Mouse (Mus musculus) NIH3T3 (cell line): Measurements from ENCODE around the gene Hist1h2bg.
A peak's percentile ranks its signal among the peaks of the same experiment; 100 is the strongest.
"Not testable (repeated sequence)": the region's sequence is repeated elsewhere in the genome, so short reads cannot be mapped to it uniquely, and the experiment has no call there.

Source experiments
- DNase-seq: peaks from one replicate; pipeline ENCODE4 v3.0.0-alpha.2; 2012; ENCODE audit warnings: low read depth

Gene Hist1h2bg

DNA sequence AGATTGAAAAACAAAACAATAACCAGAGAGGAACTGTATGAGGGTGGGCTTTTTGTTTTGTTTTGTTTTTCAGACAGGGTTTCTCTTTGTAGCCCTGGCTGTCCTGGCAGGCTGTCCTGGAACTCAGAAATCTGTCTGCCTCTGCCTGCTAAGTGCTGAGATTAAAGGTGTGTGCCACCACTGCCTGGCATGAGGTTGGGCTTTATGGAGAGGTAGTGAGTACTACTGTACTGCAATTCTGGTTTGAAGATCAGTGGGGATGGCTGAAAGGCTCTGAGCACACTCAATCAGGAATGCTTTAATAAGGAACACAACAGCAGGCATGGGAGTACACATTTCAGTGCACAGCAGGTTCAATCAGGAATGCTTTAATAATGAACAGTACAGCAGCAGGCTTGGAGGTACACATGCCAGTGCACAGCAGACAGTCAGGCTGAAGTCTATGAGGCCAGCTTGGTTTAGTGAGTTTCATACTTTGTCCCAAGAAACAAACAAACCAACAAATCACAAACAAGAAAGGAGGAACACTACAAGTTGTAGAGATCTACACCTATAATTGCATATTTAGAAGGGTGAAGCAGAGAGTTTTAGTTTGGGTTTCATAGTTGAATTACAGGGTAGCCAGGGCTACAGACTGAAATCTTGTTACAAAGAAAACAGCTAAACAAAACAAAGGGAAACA is 12.3 kb downstream of the Hist1h2bg start:
- no peak for DNase-seq

DNA sequence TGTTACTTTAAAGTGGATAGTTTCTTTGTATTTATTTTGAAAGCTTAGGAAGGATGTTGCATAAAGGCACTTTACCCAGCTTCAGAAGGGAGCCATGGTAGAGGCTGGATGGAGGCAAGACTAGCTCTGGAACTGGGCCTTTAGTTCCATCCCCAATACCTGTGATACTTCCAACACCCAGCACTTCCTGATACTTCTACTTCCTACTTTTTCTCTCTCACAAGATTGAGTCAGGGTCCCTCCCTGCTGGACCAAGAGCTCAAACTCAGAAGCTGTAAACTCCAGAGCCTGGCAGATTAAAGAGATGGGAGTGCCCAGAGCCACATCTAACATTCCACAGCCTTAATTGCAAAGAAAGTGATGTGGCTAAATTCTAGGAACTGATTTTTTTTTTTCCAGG is 13.1 kb downstream of the Hist1h2bg start:
- peak; percentile 18 for DNase-seq

DNA sequence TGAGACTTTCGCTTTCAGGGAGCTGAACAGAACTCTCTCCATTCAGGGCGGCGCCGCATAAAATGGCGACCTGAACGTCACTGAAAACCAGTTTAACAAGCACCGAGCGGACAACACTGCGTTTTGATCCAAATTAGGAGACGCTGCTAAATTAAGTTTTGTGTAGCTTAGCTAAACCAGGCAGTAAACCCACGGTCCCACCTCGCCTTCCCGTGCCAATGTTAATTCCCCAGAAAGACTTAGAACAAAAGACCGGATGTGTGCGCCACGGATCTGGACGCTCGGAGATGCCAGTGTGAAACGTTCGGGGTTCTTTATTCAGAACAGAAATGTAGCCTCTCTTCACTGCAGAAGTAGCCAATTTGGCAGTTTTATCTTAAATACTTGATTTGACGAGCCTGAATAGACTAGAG is 13.8 kb downstream of the Hist1h2bg start:
- DNase-seq = peak; percentile 81

DNA sequence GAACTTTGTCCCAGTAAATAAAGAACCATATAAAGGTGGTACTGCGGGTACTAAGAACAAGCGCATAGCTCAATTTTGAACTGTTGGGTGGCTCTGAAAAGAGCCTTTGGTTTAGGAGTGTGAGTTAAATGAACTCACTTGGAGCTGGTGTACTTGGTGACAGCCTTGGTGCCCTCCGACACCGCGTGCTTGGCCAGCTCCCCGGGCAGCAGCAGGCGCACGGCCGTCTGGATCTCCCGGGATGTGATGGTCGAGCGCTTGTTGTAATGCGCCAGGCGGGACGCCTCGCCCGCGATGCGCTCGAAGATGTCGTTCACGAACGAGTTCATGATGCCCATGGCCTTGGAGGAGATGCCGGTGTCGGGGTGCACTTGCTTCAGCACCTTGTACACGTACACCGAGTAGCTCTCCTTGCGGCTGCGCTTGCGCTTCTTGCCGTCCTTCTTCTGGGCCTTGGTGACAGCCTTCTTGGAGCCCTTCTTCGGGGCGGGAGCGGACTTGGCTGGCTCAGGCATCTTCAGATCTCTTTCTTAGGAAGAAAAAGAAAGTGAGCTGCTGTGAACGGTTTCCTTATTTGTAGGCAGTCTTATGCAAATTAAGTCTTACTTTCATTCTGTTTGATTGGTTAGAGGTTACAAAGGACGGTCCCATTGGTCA is 14.4 kb downstream of the Hist1h2bg start:
- peak; percentile 85 for DNase-seq

DNA sequence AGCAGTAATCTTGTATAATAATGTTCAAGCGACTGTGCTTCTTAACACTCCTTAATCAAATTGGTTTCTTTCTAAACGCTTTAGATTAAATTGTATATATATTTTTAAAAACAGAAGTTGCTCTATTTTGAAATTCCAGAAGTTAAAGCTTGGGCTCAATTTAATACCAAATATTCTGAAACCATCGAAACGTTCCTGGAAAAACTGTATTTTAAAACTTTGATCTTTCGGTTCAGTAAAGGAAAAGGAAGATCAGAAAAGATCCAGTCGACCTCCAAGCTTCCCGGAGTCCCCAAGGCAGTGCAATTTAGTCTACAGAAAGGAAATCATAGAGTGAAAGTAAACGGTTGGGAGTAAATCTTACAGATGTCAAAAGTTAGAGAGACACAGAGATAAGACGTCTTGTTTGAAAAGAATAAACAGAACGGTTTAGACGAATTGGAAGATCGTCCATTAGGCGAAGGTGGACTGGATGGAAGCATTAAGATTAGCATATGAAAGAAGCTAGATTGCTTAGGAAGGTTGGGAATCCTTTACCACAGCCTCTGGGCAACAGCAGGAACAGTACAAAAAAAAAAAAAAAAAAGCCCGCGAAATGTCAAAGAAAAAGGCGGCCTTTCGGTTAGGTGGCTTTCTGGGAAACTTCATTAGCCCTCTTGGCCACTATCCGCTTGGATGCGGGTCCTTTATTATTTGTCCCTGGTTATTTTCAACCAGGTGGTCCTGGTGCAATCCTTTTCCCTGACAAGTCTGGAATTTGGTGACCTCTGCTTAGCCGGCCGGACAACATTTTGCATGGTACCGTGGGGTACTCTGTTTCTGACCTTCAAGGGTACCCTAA is 15.1 kb downstream of the Hist1h2bg start:
- DNase-seq = peak; percentile 16

DNA sequence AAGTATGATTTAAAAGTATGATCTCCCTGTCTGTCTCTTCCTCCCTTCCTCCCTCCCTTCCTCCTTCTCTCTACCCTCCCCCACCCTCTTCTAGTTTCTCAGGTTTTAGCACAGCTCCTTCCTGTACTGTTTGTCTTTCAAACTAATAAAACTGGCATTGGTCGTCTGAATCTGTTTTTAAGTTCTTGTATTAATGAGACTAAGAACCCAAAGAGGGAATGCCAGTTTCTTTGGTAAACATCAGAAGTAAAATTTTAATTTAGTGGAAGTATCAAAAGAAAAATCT is 15.7 kb downstream of the Hist1h2bg start:
- peak; percentile 17 for DNase-seq

DNA sequence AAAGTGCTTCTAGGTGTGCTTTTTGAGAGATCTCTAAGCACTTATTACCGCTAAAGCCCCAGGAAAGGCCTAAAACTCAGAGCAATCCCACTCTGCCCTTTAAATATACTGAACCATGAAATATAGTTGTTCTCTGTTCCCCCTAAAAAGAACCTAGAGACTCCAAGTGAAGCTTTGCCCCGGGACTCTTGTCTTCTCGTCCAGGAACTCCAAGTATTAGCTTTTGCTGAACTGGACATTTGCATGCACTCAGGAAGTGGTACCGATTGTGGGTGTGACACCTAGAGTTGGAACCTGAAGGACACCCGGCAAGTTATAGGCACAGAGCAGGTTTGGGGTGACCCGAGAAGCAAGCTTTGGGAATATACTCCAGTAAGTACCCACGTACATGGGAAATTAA is 20.0 kb downstream of the Hist1h2bg start:
- DNase-seq = no peak

DNA sequence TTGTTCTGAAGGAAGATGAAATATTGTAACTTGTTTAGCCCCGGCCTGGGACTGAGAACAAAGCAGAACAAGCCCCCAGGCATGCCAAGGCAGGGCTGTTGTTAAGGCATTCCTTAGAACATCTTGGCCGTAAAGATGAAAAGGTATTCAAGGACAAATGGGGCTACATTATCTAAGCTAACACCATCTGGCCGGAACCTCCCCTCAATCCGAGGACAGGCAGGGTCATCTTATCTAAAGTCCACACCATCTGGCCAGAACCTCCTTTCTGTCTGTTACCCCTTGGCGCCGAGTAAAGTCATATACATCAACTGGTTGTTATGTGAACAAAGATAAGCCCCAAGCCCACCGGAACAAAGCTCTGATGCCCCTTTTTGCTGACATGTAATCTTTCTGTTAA is 20.7 kb downstream of the Hist1h2bg start:
- DNase-seq = not testable (repeated sequence)

DNA sequence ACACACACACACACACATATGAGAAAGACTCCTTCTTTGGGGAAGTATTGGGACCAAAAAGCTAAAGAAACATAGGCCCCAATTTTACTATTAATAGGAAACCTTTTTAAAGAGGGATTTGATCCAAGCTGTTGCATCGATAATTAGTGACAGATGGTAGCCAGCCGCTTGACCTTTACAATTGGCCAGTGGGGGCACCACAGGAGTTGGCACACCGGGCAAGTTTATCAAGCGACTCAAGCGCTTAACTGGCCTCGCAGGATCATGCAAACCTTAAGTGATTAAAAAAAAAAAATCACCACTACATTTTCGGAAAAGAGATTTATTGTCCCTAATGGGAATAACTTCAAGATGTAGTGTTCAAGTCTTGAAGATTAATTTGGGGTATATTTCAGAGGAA is 21.4 kb downstream of the Hist1h2bg start:
- peak; percentile 43 for DNase-seq

DNA sequence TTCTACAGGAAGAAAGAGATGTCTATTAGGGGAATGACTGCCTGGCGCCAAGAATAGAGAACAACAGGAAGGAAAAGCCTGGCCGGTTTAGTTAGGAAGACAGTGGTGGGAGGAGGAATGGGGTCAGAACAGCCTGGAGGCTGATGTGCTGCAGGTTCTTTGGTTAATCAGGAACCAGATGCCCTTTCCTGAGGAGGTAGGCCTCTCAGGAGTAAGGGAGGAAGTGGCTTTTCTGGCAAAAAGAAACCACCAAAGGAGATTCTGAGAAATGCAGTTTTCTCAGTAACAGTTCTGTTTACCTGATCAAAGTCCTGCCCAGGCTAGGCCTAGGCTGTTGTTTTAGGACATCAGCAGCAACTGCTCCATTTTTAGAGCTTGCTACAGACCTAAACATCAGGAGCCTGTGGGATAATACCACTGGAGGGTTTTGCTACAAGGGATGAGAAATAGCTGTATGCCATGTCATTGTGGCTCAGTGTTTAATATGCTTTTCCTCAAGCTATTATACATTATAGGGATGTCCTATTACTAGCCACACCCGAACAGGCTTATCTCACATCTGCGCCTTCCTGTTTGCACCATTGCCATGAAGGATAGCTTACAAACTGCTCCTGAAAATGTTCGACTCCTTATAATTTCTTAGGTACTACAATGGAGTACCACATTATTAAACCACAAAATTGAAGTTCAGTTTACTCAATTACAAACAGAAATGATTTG is 22.0 kb downstream of the Hist1h2bg start:
- no peak for DNase-seq

DNA sequence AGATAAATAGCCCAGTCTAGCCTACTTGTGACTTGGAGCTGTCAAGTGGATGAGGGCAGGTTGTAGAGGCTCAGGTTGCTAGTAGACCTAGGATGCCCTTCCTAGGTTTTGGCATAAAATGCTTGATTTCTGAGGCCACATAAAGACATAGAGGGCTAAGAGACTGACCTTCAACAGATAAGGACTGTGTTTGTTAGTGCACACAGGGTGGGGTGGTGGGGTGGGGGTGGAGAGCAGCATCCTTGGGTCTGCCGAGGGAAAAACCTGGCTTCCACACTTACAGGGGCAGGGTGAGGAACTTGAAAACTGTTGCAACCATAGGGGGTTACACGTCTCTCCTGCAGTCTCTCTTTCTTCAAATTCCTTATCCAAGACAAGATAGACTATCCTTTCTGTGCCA is 24.0 kb downstream of the Hist1h2bg start:
- DNase-seq = no peak

DNA sequence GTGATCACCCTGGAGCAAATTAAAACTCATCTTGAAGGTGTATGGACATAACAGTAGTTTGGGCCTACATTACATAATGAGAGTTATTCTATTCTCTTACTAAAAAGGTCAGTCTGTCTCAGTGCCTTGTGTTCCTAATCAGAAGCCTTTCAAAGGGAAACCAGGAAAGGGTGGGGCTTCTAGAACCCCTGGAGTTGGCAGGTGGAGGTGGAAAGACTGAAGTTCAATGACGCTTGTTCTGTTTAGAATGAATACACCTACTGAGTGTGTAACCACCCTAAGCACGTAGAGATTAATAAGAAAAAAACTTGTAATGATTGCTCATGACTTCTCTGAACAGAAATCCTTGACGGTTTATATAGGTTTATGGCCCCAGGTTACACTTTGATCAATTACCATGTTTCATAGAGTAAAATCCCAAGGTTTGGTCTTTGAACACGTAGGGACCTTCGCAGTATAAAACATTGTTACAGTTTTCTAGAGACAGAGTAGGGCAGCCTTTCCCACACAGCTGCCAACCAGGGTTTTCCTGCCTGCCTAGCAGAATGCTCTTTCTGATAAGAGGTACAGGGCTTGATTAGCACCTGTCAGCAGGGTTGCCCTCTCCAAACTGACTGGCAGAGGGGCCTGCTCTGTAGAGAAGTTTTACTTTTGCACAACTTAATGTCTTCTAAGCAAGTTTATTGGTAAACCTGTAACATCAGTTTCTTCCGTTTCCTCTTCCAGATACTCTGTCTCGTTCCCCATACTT is 24.6 kb downstream of the Hist1h2bg start:
- no peak for DNase-seq

DNA sequence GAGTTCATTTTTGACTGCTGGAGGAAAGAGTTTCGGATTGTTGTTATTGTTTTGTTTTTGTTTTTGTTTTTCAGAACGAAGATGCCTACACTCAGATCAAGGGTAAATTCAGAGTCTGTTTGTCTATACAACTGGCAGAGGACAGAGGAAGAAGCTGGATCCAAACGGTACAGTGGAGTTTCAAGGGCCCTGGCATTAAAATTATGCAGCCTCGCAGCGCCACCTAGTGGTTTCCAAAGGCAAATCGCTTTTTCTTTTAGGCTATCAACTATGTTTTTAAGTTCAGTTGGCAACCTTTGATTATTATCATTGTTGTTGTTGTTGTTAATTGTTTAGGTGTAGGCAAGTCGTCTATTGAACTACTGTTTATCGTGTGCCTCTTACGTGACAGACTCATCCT is 26.8 kb downstream of the Hist1h2bg start:
- DNase-seq = peak; percentile 86

DNA sequence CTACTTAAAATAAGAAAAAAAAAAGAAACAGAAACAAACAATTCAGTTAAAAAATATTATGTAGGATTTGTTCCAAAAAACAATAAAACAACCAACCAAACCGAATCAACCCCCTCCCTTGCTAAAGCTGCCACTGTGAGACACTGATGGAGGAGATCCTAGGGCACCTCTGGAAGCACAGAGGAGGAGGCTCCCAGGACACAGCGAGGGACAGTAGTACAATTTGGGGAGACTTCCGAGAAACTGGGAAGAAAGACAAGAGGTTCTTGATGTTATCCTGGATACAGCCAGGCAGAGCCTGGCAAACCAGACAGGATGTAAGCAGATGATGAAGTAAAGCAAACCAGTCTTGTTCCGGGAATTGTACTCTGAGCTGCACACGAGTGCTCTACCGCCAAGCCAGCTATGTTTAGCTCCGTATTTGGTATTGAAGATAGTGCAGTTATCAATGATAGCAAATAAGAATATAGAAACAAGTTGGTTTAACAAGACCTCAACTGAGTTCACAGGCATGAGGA is 32.0 kb downstream of the Hist1h2bg start:
- DNase-seq = no peak

DNA sequence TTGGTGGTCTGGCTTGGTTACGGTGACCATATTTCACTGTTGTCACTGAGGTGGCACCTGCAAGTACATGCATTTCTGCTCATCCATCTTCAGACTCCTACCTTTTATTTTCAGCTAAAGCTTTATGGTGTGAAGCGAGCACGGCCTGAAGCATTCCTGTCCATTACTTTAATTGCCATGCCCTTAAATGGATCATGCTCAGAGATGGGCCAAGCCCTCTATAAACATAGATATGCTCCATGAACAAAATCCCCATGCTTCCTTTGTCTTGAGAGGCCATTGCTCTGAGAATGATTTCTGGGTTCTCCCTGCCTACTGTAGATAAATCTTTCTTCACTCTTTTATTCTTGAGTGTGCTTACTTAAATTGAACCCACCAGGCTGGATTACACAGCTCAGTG is 33.3 kb downstream of the Hist1h2bg start:
- no peak for DNase-seq

DNA sequence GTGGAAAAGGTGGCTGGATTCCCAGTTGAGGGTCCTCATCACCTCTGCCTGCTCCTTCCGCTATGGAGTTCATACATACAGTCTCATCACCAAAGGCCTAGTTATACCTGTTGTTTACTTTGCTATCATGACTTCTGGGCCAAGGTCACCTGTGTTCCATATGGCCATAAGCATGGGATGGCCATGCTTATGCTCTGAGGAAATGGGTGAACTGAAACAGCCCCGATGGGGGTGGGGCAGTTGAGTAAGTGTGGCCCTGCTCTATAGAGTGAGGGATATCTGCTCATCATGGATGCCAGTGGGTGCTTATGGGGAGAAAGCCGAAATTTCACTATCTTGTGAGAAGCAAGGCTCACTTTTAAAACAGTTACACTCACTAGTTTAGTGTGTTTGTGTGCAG is 33.9 kb downstream of the Hist1h2bg start:
- no peak for DNase-seq

DNA sequence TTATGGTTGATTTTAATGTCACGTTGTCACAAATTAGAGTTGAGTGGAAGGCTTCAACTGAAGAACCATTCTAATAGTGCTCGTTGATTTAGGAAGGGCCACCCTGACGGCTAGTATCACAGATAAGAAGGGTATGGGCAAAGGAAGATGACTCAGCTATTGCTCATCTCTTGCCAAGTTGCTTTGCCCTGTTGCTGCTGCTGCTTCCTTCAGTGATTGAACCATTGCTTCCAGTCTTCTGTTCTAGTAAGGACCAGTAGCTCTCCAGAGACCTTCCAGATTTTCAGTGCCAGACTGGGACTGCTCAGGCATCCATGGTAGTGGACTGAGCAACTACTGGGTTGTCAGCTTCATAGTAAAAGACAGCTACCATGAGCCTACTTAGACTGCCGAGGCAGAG is 38.0 kb downstream of the Hist1h2bg start:
- DNase-seq = no peak

DNA sequence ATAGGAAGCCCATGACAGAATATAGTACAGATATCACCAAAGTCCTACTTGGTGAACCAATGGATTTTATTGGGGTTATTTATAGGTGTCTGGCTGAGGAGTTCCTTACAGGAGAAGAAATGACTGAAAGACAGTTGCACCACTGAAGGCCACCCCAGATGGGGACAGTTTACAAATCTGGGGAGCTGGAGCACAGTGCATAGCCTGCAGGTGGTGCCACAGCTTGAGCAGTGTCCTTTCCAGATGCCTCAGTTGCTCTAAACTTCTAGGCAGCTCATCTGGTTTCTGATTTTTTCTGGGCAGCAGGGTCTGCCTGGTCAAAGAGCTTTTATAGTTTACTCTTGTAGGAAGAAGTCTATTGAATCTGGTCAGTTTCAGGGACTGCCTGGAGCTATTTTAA is 38.6 kb downstream of the Hist1h2bg start:
- no peak for DNase-seq

DNA sequence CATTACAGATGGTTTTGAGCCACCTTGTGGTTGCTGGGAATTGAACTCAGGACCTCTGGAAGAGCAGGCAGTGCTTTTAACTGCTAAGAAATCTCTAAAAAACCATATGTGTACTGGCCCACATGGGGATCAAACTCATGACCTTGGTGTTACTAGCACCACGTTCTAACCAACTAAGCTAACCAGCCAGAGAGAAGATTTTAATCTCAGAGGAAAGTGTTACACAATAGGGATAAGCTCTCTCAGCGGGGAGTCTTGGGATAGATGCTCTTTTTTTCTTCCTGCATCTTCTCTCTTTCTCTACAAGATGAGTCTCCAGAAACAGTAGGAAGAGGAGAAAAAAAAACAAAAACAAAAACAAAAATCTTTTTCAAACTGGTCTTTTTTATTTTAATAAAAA is 39.2 kb downstream of the Hist1h2bg start:
- no peak for DNase-seq

DNA sequence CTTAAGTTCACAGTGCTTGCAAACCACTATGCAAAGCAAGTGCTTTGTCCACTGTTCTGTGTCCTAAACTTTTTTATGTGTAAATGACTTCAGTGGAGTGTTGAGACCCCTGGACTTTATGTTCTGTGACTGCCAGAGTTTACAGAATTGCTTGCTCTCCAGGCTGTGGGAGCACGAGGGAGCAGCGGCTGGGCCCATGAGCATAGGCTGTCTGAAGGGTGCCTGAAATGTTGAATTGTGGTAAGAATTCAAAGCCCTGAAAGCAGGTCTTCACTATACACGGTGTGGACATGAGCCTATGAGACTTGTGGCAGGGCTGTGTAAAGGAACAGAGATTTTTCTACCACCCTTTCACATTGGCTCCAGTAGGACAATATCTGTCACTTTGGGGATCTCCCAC is 40.4 kb downstream of the Hist1h2bg start:
- DNase-seq = no peak

DNA sequence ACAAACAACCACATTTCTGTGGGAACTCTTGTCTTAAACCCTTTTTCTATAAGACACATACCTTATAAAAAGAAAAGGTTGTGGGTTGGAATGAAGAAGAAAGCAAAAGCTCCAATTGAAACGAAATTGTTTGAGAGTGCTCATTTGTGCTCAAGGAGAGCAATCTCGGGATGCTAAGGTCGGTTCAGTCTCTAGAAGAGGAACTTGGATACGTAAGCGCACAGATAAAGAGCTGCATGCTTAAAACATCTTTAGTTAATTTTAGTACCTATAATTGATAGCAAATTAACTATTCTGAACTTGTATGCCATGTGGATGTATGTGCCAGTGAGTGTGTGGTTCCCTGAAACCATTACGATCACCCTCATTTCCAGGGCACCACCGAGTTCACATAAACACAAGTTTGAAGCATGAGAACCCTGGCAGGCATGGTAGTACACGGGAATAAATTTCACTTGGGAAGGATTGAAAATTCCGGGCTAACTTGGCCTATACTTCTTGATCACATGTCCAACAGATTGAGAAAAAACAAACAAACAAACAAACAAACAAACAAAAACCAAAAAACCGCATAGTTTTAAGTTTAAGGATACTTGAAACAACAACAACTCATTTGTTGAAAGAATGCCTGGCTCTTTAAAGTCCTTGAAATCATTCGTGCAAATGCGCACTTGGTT is 49.0 kb downstream of the Hist1h2bg start:
- DNase-seq = no peak
